Mouse (Mus musculus) bone marrow, adult 2 months (tissue): ENCODE data around the gene Creg2.

Source experiments
- CTCF ChIP-seq: fragments of 200-500 bp; IDR thresholded peaks from 2 replicates; pipeline ENCODE4 v1.5.1; 2011; ENCODE audit warnings: low read length, control low read depth; ENCODE audit not compliant: control insufficient read depth, insufficient read depth
- POLR2A ChIP-seq: fragments of 200-500 bp; IDR thresholded peaks from 2 replicates; pipeline ENCODE4 v1.6.1; 2011; ENCODE audit warnings: low read depth, mild to moderate bottlenecking, control low read depth, low read length, borderline replicate concordance; ENCODE audit not compliant: control insufficient read depth

GRCm38 (mm10) chr1:39653028-39653427, 1.8 kb upstream of the Creg2 start:
- no peak for TF ChIP-seq CTCF
- no peak for TF ChIP-seq POLR2A
